Mouse (Mus musculus): Measurements from ENCODE around the gene Mcm9.
"Not testable (repeated sequence)": the region's sequence is repeated elsewhere in the genome, so short reads cannot be mapped to it uniquely, and the experiment has no call there.

Gene Mcm9

GRCm38 (mm10) chr10:53499518-53499917 lies 130.7 kb downstream of the Mcm9 start:
- no peak for DNase-seq (ENCODE audit: low spot score)

- DNase-seq (ENCODE audit: low spot score): not testable (repeated sequence)
Measured at GRCm38 (mm10) chr10:53495349-53495748, 134.9 kb downstream of the Mcm9 start.

GRCm38 (mm10) chr10:53493954-53494353 lies 136.3 kb downstream of the Mcm9 start:
- DNase-seq (ENCODE audit: low spot score): no peak

All from MN1 (cell line).